Mouse (Mus musculus): ENCODE results near the gene Mesd.
A peak's percentile ranks its signal among the peaks of the same experiment; 100 is the strongest.
"Not testable (repeated sequence)": the region's sequence is repeated elsewhere in the genome, so short reads cannot be mapped to it uniquely, and the experiment has no call there.

The Mesd gene

GRCm38 (mm10) chr7:83882150-83882632 is 2.1 kb upstream of the Mesd start:
- DNase-seq: peak in 1 of 2 experiments; percentile 34

- peak; percentile 64 to 71 for DNase-seq
These were observed 1.5 kb upstream of the Mesd start for GRCm38 (mm10) chr7:83882633-83883275.

GRCm38 (mm10) chr7:83883276-83884020 is 818 bp upstream of the Mesd start:
- peak in 1 of 2 experiments; percentile 84 for DNase-seq

GRCm38 (mm10) chr7:83884921-83885532 is 761 bp downstream of the Mesd start:
- DNase-seq: no peak

- no peak for DNase-seq
These were observed 1.6 kb downstream of the Mesd start for GRCm38 (mm10) chr7:83885835-83886234.

- peak in 1 of 2 experiments; percentile 34 for DNase-seq
These were observed 2.3 kb downstream of the Mesd start for GRCm38 (mm10) chr7:83886366-83887129.

- no peak for DNase-seq
These were observed 5.1 kb downstream of the Mesd start for GRCm38 (mm10) chr7:83889383-83889782.

- not testable (repeated sequence) for DNase-seq
These were observed 5.7 kb downstream of the Mesd start for GRCm38 (mm10) chr7:83889946-83890345.

- peak; percentile 93 to 96 for DNase-seq
These were observed 7.4 kb downstream of the Mesd start for GRCm38 (mm10) chr7:83891433-83892332.

GRCm38 (mm10) chr7:83892333-83892669 is 8.0 kb downstream of the Mesd start:
- no peak for DNase-seq

GRCm38 (mm10) chr7:83894348-83894747 is 10.1 kb downstream of the Mesd start:
- DNase-seq: no peak

GRCm38 (mm10) chr7:83896077-83896740 is 11.9 kb downstream of the Mesd start:
- DNase-seq: no peak

- no peak for DNase-seq
These were observed 14.0 kb downstream of the Mesd start for GRCm38 (mm10) chr7:83898267-83898666.

GRCm38 (mm10) chr7:83900519-83900918 is 16.3 kb downstream of the Mesd start:
- no peak for DNase-seq

GRCm38 (mm10) chr7:83901425-83901824 is 17.2 kb downstream of the Mesd start:
- DNase-seq: no peak

- no peak for DNase-seq
These were observed 18.3 kb downstream of the Mesd start for GRCm38 (mm10) chr7:83902296-83903145.

- no peak for DNase-seq
These were observed 20.6 kb downstream of the Mesd start for GRCm38 (mm10) chr7:83904831-83905230.

- DNase-seq: no peak
These were observed 27.6 kb downstream of the Mesd start for GRCm38 (mm10) chr7:83911909-83912308.

- DNase-seq: no peak
These were observed 29.2 kb downstream of the Mesd start for GRCm38 (mm10) chr7:83913405-83913932.

GRCm38 (mm10) chr7:83913995-83914394 is 29.7 kb downstream of the Mesd start:
- DNase-seq: no peak

Data from cerebellum, postnatal 25 days (tissue).